Mouse (Mus musculus) hindbrain, embryonic 15.5 days (tissue): Measurements from ENCODE around the gene Trp53bp2. TPM values are rescaled to one million over a fixed set of nuclear protein-coding genes. Genes with fewer than 3 reads are reported as not detected.

Source experiments
- ATAC-seq: fragments of 200-750 bp; cut with Nextera tagmentation; 2 replicates; pipeline ENCODE4 v1.8.0; 2017; ENCODE audit warnings: low read depth, moderate number of reproducible peaks, moderate TSS enrichment; ENCODE audit not compliant: low FRiP score
- H3K27ac ChIP-seq: fragments of 300-500 bp; sonication (generic); replicated peaks from 2 replicates; pipeline ENCODE4 v1.5.1; 2015; ENCODE audit warnings: mild to moderate bottlenecking, inconsistent platforms
- H3K27me3 ChIP-seq: fragments of 300-500 bp; sonication (generic); 2 replicates; pipeline ENCODE4 v1.6.1; 2015; ENCODE audit warnings: control low read depth, inconsistent platforms
- H3K36me3 ChIP-seq: fragments of 300-500 bp; sonication (generic); 2 replicates; pipeline ENCODE4 v1.6.1; 2015; ENCODE audit warnings: control low read depth, inconsistent platforms
- H3K4me1 ChIP-seq: fragments of 300-500 bp; sonication (generic); replicated peaks from 2 replicates; pipeline ENCODE4 v1.6.1; 2015; ENCODE audit warnings: control low read depth, inconsistent platforms
- H3K4me2 ChIP-seq: fragments of 300-500 bp; sonication (generic); 2 replicates; pipeline ENCODE4 v1.6.1; 2015; ENCODE audit warnings: moderate library complexity, mild to moderate bottlenecking, inconsistent platforms
- H3K4me3 ChIP-seq: fragments of 300-500 bp; sonication (generic); 2 replicates; pipeline ENCODE4 v1.5.1; 2015; ENCODE audit warnings: mild to moderate bottlenecking, inconsistent platforms
- H3K9ac ChIP-seq: fragments of 300-500 bp; sonication (generic); 2 replicates; pipeline ENCODE4 v1.6.1; 2015; ENCODE audit warnings: inconsistent platforms
- H3K9me3 ChIP-seq: fragments of 300-500 bp; sonication (generic); 2 replicates; pipeline ENCODE4 v1.6.1; 2016; ENCODE audit warnings: control low read depth, inconsistent platforms
- WGBS: fragments of 180-500 bp; shearing (Covaris S2); methylation state at CpG from one replicate; pipeline ENCODE4 v1.1.7; 2015; 5-methylcytosine and 5-hydroxymethylcytosine counted together
- polyA plus RNA-seq: library from polyadenylated mRNA; unstranded; fragments of >200 nt; fragmentation: Nextera tagmentation; extraction: Ambion mirVana; gene quantifications from 2 replicates; pipeline ENCODE4 v1.2.1, GENCODE M21; 2015

Gene Trp53bp2
- polyA plus RNA-seq, 1 experiment from 2014 or later, result 18.9 TPM

DNA sequence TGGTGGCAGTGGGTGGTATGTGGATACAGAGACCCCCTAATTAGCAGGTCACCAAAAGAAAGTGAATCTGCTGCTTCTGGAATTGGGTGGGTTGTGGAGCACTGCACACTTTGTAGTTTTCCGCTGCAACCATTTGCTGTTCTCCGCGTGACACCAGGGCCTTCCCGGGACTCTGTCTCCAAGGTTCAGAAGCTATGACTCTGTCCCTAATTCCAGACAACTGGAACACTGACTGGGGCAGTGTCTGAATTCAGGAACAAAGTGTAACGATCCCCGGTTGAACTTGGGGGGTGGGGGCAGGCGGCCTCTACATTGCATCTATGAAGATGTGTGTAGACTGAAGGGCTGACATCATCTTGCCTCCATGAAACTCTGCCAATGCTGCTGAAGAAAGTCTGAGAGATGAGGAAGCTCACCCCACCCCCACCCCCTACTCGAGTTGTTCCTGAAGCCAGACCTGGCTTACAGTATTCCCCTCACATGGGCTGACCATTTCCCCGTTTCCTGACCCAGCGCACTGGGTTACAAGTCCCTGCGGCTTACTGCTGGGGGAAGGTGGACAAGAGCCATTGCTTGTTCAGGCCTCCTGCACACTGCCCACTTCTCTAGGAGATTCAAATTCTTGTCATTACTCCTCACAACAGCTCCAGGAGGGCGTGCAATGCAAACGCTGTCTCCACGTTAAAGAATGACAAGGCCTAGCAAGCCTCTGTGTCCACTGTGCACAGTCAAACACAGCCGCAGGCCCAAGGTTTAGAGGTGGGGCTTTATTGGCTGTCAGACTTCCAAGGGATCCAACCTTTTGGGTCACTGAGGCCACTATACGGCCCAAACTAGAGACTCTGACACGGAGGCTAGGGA lies 85.5 kb downstream of the Trp53bp2 start:
- H3K4me3 ChIP-seq, result no peak overlapping the region
- no peak overlapping the region for H3K9ac ChIP-seq
- H3K4me2 ChIP-seq, result no peak overlapping the region
- H3K27ac ChIP-seq, result no peak overlapping the region
- no peaks in the 10 kb centered on the region for H3K9me3 ChIP-seq
- H3K27me3 ChIP-seq, result no peaks in the 10 kb centered on the region
- H3K36me3 ChIP-seq, result no peaks in the 10 kb centered on the region
- H3K4me1 ChIP-seq, result peaks cover 8% of the 10 kb centered on the region; the same call in 1 of the 2 replicates
- ATAC-seq, result peak; percentile 7; the same call in 1 of the 2 replicates
- 71% methylated on average over 17 of the region's 17 CpGs for WGBS

DNA sequence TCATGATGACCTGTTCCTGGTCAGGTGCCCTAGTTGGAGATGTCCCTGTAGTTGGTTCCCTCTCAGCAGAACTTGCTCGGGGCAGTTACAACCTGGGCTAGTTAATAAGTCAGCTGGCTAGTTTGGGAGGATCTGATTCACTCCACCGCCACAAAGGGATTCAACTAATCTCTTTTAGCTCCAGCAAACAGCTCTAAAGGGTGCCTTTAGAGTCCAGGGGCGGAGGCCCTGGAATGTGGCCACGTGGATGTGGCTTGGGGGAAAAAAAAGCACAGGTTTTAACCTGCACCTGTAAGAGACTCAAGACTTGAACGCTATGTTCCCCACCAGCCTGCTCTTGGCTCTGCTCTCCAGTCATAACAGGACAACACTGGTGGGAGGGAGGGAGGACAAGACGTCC lies 87.7 kb downstream of the Trp53bp2 start:
- Histone ChIP-seq H3K36me3 (no peaks in the 10 kb centered on the region), H3K27me3 (no peaks in the 10 kb centered on the region), H3K4me2 (no peak overlapping the region), H3K4me1 (peaks cover 8% of the 10 kb centered on the region; the same call in 1 of the 2 replicates), H3K4me3 (no peak overlapping the region), H3K9ac (no peak overlapping the region), H3K27ac (no peak overlapping the region), H3K9me3 (no peaks in the 10 kb centered on the region)
- WGBS, result 75% methylated on average over 6 of the region's 6 CpGs
- ATAC-seq, result no peak

DNA sequence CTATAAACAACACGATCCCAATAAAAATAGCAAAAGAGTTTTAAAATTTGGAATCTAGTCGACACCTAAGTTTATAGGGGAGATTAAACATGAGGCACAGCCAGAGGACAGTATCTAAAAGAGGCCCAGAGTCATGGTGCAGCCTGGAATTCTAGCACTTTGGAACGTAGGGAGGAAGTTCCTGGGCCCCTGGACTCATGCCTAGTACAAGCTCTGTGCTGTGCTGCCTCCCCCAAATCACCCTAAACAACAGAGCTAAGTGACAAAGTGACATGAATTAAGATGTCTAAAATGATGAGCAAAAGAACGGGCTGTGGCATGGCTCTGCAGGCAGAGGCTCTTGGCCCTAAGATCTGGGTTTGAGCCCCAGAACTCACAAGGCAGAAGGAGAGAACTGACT lies 88.8 kb downstream of the Trp53bp2 start:
- Histone ChIP-seq H3K9me3 (no peaks in the 10 kb centered on the region), H3K9ac (no peak overlapping the region), H3K4me2 (no peak overlapping the region), H3K27me3 (no peaks in the 10 kb centered on the region), H3K4me3 (no peak overlapping the region), H3K4me1 (peaks cover 8% of the 10 kb centered on the region; the same call in 1 of the 2 replicates), H3K27ac (no peak overlapping the region), H3K36me3 (no peaks in the 10 kb centered on the region)
- ATAC-seq, result no peak
- 63% methylated on average over 4 of the region's 4 CpGs for WGBS

DNA sequence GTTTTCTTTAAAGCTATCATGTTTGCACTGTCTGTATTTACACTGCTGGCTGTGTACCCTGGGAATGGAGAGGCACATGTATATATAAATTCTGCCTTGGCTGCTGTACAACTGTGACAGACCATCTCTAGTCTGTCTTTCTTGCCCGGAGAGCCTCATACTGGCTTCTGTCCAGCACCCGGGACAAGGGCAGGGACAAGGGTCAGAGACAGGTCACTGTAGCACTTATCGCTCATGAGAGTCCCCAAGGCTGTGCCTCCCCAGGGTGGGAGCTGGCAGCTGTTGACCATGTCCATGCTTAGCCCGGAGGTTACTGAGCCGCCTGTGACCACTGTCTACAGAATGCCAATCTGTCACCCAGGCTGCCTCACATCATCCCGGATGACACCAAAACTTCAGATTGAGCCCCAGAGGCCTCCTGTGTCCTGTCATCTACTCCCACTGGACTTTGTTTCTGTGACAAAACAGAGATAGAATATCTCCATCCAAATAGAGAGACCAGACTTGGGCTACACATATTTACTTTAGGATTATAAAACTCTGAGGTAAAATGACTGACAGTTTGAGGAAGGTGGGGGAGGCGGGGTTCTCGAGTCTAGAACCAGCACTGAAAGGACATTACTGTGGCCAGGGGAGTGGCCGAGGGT lies 90.6 kb downstream of the Trp53bp2 start:
- ATAC-seq, result no peak
- H3K4me2 ChIP-seq, result no peak overlapping the region
- H3K36me3 ChIP-seq, result no peaks in the 10 kb centered on the region
- H3K9ac ChIP-seq, result no peak overlapping the region
- H3K4me1 ChIP-seq, result peaks cover 6% of the 10 kb centered on the region; the same call in 1 of the 2 replicates
- no peaks in the 10 kb centered on the region for H3K9me3 ChIP-seq
- 0 out of 2 replicates have a peak overlapping the region, but pooled peaks have one; percentile 3 for H3K27ac ChIP-seq
- no peak overlapping the region for H3K4me3 ChIP-seq
- H3K27me3 ChIP-seq, result no peaks in the 10 kb centered on the region
- 67% methylated on average over 9 of the region's 9 CpGs for WGBS

DNA sequence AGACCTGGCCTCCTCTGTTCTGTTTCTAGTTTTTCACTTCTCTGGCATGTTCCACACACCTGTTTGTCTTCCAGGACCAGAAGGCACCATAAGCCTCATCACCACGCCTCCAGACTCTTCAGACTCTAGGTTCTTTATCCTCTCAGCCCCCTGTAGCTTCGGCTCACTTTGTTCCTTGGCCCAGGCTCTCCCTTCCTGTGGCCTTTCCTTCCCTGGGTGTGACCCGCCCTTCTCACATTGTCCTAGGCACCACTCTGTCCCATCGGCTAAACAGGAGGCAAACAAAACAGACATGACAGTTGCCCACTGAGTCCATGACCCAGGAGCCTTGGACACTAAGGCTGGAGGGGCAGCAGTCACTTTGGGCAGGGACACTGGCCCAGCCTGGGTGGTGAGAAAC lies 91.3 kb downstream of the Trp53bp2 start:
- H3K27me3 ChIP-seq, result no peaks in the 10 kb centered on the region
- WGBS, result 78% methylated on average over 4 of the region's 4 CpGs
- peaks cover 7% of the 10 kb centered on the region; the same call in 1 of the 2 replicates for H3K4me1 ChIP-seq
- H3K36me3 ChIP-seq, result no peaks in the 10 kb centered on the region
- ATAC-seq, result no peak
- H3K27ac ChIP-seq, result 0 out of 2 replicates have a peak overlapping the region, but pooled peaks have one; percentile 32
- no peaks in the 10 kb centered on the region for H3K9me3 ChIP-seq
- H3K9ac ChIP-seq, result no peak overlapping the region
- no peak overlapping the region for H3K4me3 ChIP-seq
- no peak overlapping the region for H3K4me2 ChIP-seq

DNA sequence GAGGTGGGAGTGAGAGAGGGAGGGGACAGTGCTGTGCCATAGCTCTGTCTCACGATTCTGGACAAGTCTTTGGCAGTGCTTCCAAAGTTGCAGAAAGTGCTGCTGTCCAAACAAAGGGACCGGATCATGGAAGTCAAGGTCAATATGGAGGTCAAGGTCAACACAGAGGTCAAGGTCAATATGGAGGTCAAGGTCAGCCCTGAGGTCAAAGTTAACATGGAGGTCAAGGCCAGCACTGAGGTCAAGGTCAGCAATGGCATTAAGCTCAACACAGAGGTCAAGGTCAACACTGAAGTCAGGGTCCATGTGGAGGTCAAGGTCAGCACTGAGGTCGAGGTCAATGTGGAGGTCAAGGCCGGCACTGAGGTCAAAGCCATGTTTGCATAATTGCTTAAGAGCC lies 91.9 kb downstream of the Trp53bp2 start:
- ATAC-seq, result no peak
- peaks cover 7% of the 10 kb centered on the region; the same call in 1 of the 2 replicates for H3K4me1 ChIP-seq
- no peaks in the 10 kb centered on the region for H3K9me3 ChIP-seq
- H3K27ac ChIP-seq, result no peak overlapping the region
- H3K9ac ChIP-seq, result no peak overlapping the region
- H3K4me3 ChIP-seq, result no peak overlapping the region
- H3K36me3 ChIP-seq, result no peaks in the 10 kb centered on the region
- WGBS, result 83% methylated on average over 4 of the region's 4 CpGs
- no peak overlapping the region for H3K4me2 ChIP-seq
- no peaks in the 10 kb centered on the region for H3K27me3 ChIP-seq

DNA sequence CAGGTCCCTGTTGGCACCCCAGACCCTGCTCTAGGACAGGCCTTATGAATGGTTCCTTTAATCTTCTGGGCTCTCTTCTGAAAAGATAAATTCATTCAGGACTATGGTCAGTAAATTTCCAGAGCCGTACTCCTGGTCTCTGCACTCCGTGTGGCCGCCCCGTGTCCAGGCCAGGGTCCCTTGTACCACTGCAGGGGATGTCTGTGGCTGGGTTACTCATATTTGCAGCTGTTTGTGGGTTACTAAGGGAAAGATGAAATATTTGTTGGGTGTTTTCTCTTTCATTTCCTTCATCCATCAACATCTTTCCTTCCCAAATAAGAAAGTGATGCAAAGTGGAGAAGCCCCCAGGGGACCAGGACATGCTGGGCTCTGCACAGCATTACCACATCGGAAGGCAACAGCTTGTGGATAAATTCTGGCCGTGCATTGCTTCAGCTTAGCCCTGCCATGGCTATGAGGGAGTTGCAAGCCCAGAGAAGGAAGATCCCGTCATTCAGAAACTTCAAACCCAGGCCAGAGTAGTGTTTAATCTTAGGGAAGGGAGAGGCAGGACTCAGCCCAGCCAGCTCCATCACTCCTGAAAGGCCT lies 92.9 kb downstream of the Trp53bp2 start:
- no peak overlapping the region for H3K4me2 ChIP-seq
- no peak overlapping the region for H3K4me3 ChIP-seq
- H3K4me1 ChIP-seq, result peaks cover 11% of the 10 kb centered on the region; the same call in 1 of the 2 replicates
- ATAC-seq, result no peak
- 86% methylated on average over 7 of the region's 7 CpGs for WGBS
- no peaks in the 10 kb centered on the region for H3K27me3 ChIP-seq
- no peaks in the 10 kb centered on the region for H3K36me3 ChIP-seq
- H3K9me3 ChIP-seq, result no peaks in the 10 kb centered on the region
- H3K9ac ChIP-seq, result no peak overlapping the region
- no peak overlapping the region for H3K27ac ChIP-seq

DNA sequence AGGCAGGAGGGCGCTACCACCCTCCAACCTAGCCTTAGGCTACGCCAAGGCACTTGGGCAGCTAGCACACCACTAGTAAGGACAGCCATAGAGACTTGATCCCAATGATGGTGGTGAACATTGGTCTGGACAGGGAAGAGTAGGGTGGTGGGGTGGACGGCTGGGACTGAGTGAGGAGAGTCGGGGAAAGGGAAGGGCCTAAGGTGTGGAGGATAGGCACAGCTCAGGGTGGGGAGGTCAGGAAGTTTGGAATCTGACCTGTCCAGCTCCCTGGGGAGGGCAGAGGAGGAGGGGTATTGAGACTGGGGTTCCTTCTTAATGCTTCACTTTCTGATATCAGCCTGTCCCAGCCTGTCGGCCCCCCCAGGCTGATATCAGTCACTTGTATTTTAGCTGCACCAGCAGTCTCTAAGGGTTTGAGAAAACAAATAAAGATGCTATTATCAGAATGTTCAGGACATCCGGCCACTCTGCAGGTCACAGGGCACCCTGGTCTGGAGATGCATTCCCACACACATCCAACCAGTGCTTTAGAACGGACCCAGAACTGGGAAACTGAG lies 93.6 kb downstream of the Trp53bp2 start:
- no peak for ATAC-seq
- 90% methylated on average over 7 of the region's 7 CpGs for WGBS
- no peaks in the 10 kb centered on the region for H3K36me3 ChIP-seq

DNA sequence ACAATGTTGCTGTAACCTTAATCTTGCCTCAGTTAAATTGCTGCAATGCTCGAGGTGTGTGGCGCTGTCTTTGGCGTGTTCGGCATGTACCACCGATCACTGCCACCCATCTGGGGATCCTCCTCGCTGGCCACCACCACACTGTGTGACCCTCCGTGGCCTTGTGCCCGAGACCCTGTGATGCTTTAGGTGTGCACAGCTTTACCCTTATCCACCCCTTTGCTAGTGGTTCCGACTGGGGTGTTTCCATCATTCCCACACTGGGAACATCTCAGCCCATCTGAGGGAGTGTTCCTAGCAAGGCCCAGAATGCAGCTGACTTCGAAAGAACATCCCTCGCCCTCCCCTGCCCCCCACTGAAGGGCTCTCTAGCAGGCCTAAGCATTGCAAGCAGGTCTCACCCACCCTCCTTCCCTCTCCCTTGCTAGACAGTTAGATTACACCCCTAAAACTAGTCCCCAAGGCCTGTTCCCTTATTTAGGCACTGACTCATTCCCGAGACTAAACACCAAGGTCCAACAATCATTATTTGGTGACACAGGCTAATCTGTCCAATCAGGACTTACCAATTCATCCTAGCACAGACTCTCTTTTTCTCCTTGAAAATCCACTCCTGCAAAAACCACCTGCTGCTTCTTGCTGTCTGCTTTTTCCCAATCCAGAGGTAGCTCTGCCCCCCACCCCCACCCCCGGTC lies 94.4 kb downstream of the Trp53bp2 start:
- H3K4me1 ChIP-seq, result peaks cover 11% of the 10 kb centered on the region; the same call in 1 of the 2 replicates
- H3K4me3 ChIP-seq, result no peak overlapping the region
- H3K27ac ChIP-seq, result no peak overlapping the region
- no peaks in the 10 kb centered on the region for H3K9me3 ChIP-seq
- H3K36me3 ChIP-seq, result no peaks in the 10 kb centered on the region
- no peak for ATAC-seq
- no peaks in the 10 kb centered on the region for H3K27me3 ChIP-seq
- no peak overlapping the region for H3K9ac ChIP-seq
- no peak overlapping the region for H3K4me2 ChIP-seq
- 91% methylated on average over 13 of the region's 13 CpGs for WGBS

More for the DNA sequence above, 93.6 kb downstream of the Trp53bp2 start:
- H3K9ac ChIP-seq, result no peak overlapping the region
- no peak overlapping the region for H3K27ac ChIP-seq
- no peak overlapping the region for H3K4me2 ChIP-seq
- peaks cover 11% of the 10 kb centered on the region; the same call in 1 of the 2 replicates for H3K4me1 ChIP-seq
- no peak overlapping the region for H3K4me3 ChIP-seq
- H3K27me3 ChIP-seq, result no peaks in the 10 kb centered on the region
- no peaks in the 10 kb centered on the region for H3K9me3 ChIP-seq

DNA sequence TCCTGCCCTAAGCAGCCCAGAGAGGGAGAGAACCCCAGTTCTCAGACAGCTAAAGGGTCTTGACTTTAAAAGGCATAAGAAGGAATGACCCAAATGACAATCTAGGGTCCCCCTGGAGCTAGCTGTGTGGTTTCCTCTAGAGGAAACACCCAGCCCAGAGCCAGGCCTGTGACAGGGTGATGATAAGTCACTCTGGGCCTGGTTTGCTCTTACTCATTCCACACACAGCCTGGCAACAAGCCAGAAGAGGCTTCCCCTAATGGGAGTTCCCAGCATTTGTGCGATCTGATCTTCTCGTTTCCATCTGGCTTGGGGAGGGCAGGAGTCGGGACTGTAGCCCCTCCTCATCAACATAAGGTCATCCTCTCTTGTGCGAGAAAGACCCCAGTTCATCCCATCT lies 95.3 kb downstream of the Trp53bp2 start:
- H3K9ac ChIP-seq, result no peak overlapping the region
- ATAC-seq, result no peak

DNA sequence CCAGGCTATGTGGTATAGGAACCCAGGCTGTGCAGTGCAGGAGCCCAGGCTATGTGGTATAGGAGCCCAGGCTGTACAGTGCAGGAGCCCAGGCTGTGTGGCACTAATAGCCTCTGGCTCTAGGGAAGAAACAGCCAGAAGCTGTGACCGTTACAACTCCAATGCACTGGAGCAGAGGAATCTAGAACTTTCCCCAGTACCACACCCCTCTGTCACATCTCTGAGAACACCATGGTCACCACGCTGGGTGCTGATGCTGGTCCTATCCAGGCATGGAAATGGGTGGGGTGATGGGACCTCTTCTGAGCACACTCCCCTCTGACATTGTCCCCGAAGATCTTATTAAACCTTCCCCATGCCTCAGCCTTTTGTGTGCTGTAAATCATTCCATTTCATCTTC lies 96.3 kb downstream of the Trp53bp2 start:
- no peak overlapping the region for H3K27ac ChIP-seq
- H3K9me3 ChIP-seq, result no peaks in the 10 kb centered on the region
- no peak overlapping the region for H3K4me2 ChIP-seq
- H3K36me3 ChIP-seq, result peaks cover 3% of the 10 kb centered on the region; the same call in 1 of the 2 replicates
- H3K9ac ChIP-seq, result no peak overlapping the region
- H3K4me3 ChIP-seq, result no peak overlapping the region
- no peak for ATAC-seq
- H3K4me1 ChIP-seq, result peaks cover 14% of the 10 kb centered on the region; the same call in 1 of the 2 replicates
- H3K27me3 ChIP-seq, result no peaks in the 10 kb centered on the region
- 92% methylated on average over 3 of the region's 3 CpGs for whole genome bisulfite sequencing

More for the DNA sequence above, 95.3 kb downstream of the Trp53bp2 start:
- 15% methylated on average over 4 of the region's 4 CpGs for WGBS
- H3K27me3 ChIP-seq, result no peaks in the 10 kb centered on the region
- no peak overlapping the region for H3K27ac ChIP-seq
- H3K4me3 ChIP-seq, result no peak overlapping the region
- H3K9me3 ChIP-seq, result no peaks in the 10 kb centered on the region
- no peak overlapping the region for H3K4me2 ChIP-seq
- peaks cover 14% of the 10 kb centered on the region; the same call in 1 of the 2 replicates for H3K4me1 ChIP-seq
- H3K36me3 ChIP-seq, result 0 out of 2 replicates have a peak, but pooled peaks cover 3% of the 10 kb centered on the region
